Mouse (Mus musculus): ENCODE results near the gene Swsap1.

Swsap1 gene

GRCm38 (mm10) chr9:22004546-22004945 is 49.0 kb downstream of the Swsap1 start:
- DNase-seq (ENCODE audit: low read depth, low spot score), result no peak
